Mouse (Mus musculus): ENCODE data around the gene Odc1.

Odc1 gene

GRCm38 (mm10) chr12:17586011-17586410 lies 41.4 kb downstream of the Odc1 start:
- no peak for DNase-seq (ENCODE audit: low read depth in 2 of 2, low spot score in 2 of 2)

GRCm38 (mm10) chr12:17588436-17588835 lies 43.8 kb downstream of the Odc1 start:
- no peak for DNase-seq (ENCODE audit: low read depth in 2 of 2, low spot score in 2 of 2)

GRCm38 (mm10) chr12:17588906-17589612 lies 44.5 kb downstream of the Odc1 start:
- no peak for DNase-seq (ENCODE audit: low read depth in 2 of 2, low spot score in 2 of 2)

GRCm38 (mm10) chr12:17591249-17591648 lies 46.7 kb downstream of the Odc1 start:
- DNase-seq (ENCODE audit: low read depth in 2 of 2, low spot score in 2 of 2): no peak

GRCm38 (mm10) chr12:17593956-17594355 lies 49.4 kb downstream of the Odc1 start:
- no peak for DNase-seq (ENCODE audit: low read depth in 2 of 2, low spot score in 2 of 2)

- no peak for DNase-seq (ENCODE audit: low read depth in 2 of 2, low spot score in 2 of 2)
Measured at GRCm38 (mm10) chr12:17594701-17595100, 50.1 kb downstream of the Odc1 start.

GRCm38 (mm10) chr12:17595166-17595565 lies 50.6 kb downstream of the Odc1 start:
- DNase-seq (ENCODE audit: low read depth in 2 of 2, low spot score in 2 of 2): no peak
